Mouse (Mus musculus) kidney, adult 18-20 months (tissue): ENCODE measurements around the gene Clasrp.

Experiments used
- DNase-seq: peaks from one replicate; pipeline ENCODE4 v3.0.0; 2021

Gene Clasrp

DNA sequence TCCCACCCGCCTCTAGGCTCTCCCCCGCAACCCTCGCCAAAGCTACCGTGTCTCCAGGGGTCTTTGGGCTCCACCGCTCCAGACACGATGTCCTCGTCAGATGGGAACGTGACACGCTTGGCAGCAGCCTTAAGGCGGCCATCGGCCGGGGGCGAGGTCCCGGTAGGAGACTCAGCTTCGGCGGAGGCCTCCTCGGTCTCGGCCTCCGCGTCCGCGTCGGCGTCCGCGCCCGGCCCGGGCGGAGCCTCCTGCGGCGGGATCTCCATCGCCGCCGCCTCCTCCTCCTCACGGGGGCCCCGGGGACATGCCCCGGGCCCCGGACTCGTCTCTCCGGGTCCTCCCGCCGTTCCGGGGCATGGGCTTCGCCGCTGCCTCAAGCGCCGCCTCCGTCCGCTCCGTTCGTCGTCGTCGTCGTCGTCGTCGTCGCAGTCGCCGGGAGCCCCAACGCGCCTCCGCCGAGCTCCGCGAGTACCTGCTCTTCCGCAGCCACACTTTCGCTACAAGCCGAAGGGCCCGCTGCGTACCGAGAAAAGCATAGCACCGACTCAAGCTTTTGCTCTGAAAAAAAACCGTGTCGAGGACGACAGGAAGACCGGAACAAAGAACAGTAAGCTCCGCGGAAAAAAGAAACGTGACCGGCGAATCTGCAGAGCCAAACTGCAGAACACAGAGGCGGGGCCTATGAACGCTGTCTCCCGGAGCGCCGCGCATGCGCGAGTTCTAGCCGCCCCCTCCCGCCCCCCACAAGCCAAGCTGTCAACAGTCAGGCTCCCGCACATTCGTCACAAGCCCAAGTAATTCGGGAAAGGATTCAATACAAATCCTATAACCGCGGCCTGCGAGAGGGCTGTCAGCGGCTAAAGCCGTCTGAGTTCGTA lies 42.3 kb downstream of the Clasrp start:
- DNase-seq: peak; percentile 92

DNA sequence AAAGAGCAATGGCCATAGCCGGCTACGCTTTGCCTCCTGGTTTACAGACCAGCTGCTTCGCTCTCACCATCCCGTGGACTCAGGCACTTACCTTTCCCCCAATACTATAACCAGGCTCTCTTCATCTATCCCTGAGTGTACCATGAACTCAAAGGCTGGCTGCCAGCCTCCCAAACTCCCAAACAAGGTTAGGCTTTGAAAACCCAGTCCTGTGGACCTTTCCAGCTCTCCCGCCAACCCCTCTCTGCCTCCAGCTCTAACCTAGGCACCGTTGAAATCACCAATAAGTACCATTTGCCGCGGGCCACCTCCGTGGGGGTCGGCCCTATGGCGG lies 42.9 kb downstream of the Clasrp start:
- peak; percentile 40 for DNase-seq

DNA sequence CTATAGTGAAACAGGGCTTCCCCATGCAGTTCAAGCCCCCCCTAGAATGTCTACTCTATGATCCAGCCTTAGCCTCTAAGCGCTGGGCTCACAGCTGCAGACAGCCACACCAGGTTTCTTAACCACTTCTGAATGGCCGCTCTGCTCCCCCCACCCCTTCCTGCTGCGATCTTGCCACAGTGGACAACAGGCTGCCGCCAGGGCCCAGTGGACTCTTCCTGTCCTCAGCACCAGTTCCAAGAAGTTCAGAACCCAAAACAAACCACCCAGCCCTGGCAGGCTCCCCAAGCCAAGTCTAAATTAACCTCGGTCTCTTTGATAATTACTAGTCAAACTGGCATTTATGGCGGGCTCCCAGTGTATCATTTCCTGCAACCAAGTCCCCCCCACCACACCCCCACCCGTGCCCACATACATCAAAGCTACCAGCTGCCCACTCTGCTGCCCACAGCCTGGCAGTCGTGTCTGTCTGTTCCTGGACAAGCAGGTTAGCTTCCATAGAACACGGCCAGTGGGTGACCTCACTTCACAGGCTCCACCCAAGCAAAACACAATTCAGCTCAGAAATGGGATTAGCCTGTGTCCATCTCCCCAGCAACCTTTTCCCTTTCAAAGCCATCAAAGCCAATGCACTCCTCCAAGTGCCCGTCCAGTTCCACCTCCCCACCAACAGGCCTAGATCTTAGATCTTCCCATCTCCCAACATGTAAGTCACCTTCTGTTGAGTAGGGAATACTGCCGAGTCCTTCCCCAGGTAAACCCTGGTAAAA lies 43.6 kb downstream of the Clasrp start:
- no peak for DNase-seq

DNA sequence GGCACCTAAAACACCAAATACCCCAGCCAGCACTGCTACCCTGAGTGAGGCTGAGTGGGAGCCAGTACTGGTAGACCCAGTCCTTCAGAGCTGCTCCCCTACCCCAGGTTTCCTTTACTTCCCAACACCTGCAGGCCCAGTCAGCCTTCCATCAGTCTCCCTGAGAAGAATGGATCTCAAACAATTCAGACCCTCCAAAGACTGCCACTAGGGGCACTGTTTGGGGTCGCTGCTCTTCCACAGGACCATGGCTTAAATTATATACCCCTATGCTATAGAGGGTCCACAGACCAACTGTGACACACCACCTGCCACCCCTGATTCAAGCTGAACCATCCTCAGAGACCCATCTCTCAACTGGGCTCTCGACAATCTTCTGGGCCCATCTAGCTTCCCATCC lies 45.3 kb downstream of the Clasrp start:
- DNase-seq: no peak

DNA sequence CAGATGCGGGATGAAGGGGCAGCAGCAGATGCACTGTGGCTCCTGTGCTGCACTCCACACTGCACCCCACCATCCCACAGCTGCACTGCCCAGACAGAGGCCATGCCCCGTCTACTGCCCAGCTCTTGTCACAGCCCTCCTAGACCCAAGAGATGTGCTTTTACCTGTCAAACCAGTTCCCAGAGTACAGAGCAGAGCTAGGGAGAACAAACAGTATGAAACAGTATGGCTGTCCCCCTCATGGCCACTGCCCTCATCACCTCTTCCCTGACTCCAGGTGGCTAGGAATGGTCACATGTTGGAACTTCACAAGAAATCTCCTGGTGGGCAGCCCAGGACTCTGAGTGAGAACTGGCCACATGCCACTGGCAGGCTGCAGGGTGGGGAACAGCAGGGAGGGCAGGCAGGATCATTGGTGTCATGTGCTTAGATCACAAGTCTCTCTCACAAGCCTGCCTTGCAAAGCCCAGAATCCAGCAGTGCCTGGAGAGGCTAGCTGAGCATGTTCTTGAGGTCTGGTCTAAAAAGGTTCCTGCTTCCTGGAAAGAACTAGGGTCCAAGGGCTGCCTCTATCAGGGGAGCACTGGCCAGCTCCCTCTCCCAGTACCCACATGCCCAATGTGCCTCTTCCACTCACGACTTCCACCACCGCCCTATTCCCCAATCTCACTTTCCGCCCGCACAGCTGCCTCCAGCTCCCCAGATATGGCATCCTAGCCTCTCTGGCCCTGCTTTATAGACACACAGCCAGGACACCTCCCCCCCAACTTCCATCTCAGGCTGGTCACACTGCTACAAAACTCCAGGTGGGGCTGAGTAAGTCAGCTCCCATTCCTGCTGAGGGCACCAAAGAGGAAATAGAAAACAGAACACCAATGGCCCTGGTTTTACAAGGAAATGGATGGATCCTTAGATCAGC lies 46.0 kb downstream of the Clasrp start:
- no peak for DNase-seq

DNA sequence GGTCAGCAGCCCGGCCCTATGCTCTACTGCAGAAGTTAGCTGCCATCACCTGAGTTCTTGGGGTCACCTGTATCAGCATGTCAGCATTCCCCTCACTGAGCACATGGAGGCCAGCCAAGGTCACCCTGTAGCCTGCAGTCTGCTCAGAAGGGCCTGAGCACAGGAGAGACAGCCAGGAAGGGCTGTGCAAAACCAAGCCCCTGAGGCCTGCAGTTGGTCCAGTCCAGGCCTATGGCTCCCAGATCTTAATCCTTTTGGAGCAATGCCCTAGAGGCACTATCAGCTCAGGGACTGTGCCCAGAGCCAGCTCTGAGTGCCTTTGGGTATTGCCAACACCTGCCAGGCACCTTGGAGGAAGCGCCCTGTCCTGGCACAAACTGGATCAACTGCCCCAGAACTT lies 47.2 kb downstream of the Clasrp start:
- no peak for DNase-seq

DNA sequence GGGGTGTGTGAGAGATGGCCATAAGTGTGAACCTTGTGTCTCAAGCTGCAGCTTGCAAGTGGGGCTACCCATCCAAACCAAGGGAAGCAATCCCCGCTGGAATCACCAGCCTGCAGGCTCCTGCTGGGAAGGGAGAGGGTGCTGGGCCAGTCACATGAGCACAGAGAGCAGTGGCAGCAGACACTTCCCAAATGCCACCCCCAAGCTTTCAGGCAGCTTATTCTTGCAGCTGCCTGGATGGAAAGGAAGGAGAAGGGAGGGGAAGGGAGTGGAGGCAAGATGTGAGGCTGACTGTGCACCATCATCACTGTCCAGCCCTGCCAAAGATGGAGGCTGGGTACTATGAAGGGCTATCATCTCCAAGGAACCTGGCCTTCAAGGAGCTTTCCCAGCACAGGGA lies 50.1 kb downstream of the Clasrp start:
- DNase-seq: no peak

DNA sequence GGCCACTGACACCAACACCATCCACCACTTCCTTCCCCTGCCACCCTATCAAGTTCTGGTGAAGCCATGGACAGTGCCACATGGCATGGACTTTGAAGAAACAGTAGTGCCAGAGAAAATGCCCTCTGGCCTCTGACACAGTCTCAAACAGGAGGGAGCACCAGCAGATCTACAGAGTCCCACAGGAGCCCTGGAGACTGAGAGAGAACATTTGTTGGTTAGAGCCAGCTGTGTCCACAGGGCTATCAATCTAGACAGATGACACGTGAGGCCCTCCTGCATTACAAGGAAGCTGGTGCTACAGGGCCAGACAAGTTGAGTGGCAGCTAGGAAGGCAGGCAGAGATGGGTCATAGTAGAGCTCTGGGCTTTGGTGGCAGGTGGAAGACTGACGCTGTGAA lies 51.8 kb downstream of the Clasrp start:
- DNase-seq: no peak

DNA sequence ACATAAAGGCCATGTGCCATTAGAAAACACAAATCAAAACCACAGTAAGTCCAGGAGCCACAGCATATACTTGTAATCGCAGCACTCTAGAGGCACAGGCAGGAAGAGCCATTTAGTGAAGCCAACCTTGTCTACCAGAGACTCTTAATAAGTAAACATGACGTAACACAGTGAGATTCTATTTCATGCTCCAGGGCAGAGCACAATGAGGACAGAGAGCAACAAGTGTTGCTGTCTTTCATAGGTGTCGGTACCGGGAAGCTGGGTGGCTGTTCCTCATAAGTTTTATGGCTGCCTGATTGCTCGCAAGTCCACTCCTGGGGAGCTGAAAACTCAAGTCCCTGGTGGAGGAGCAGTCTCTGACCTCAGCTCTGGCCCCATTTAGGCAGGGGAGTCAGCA lies 52.7 kb downstream of the Clasrp start:
- no peak for DNase-seq

DNA sequence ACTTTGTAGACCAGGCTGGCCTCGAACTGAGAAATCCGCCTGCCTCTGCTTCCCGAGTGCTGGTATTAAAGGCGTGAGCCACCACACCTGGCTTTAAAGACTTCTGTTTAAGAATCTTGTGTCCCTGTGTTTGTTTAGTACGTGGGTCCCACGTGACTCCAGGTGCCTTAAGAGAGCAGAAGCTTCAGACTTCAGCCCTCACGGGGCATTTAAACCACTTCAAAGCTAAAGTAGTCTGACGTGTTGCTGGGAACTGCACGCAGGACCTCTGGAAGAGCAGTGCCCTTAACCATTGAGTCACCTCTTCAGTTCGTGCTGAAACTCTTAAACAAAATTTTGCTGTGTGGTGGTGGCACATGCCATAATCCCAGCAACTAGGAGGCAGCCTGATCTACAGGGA lies 54.9 kb downstream of the Clasrp start:
- no peak for DNase-seq

DNA sequence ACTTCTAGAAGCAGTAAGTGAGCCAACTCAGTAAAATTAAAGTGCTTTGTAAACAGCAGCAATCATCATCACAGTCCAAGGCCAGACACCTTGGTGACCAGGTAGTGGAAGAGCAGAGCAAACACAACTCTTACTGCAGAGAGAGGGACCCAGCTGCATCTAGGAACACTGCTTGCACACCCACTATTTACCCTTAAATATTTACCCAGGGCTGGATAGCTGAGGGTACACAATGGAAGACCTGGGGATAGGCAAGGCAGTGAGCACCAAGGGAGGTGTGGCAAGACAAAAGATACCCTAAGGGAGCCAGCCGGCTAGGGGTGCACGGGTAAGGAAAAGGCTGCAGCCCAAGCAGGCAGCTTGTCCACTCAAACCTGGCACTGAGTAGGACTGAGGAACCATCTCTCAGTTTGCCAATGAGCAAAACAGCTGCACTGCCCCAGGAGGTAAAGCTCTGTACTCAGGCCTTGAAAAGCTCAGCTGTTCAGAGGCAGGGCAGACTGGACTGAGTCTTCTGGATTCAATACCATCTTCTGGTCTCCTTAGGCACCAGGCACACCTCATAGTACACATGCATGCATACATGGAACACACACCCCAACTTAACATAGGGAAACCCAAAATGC lies 56.8 kb downstream of the Clasrp start:
- no peak for DNase-seq

DNA sequence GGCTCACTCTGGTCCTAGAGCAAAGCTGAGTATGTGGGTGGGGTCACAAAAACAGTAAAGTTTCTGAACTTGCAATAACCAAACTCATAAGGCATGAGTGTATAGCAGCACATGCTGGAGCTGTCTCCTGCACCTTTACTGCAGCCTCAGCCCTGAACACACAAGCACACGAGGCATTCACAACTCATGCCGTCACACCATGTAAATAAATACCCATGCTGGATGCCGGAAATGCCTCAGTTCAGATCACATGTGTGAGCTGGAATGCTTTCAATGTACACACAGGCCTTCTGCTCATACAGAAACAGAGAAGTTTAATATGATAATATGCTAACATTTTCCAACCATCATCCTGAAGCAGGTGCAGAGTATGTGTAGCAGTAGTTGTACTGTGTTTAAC lies 58.3 kb downstream of the Clasrp start:
- DNase-seq: no peak

DNA sequence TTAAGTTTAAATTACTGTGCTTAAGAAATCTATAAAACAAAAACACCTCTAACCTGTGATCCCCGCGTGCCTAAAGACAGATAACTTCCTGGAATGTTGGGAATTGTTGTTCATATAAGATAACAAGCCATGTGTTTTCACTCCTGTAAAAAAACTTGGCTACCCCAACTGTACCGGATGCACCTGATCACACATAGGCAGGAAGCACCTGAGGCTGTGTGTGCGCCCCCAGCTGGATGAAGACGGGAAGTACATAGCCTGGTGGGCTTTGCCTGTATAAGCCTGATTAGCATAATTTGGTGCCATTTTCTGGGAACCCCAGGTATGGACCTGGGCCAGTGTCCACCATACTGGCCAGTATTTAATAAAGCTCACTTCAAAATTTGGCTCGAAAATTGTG lies 60.7 kb downstream of the Clasrp start:
- DNase-seq: no peak

DNA sequence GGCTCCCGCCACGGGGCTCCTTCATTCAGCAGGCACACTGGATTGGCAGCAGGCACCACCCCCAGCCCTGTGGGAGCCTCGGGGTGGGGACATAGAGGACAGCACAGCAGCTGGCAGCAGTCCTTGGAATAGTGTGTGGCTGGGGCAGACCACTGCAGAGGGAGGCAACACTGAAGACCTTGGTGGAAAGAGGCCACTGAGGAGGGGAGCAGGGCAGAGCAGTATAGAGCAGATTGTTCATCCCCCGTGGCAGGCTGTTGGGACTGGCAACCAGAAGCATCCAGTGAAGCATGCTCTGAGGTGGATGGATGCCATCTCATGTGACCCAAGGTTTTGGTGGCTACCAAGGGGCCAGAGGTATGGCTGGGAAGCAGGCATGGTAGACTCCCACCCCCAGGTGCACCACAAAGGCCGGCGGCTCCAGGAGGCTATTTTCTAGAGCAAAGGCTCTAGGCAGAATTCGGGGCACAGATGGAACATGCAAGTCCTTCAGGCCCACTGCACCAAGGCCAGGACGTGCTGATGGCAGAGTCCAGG lies 62.1 kb downstream of the Clasrp start:
- peak; percentile 23 for DNase-seq

DNA sequence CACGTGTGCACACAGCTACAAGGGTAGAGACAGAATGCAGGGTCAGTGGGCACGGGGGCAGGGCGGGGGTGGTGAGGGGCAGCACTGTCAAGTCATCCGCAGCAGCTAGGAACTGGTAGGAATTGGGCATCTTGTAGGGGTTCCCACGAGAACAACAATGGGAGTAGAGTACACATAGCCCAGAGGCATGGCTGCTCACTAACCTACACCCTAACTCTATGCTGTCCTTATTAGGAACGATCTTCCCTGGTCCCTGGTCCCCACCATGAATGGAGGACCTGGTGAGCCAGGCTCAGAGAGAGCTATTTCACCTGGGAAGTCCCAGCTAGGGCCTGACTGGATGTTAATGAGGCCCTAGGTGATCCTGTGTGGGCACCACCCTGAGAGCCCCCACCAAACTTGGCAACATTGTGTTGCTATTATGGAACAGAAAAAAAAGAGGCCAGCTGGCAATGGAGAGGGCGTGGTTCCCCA lies 62.6 kb downstream of the Clasrp start:
- no peak for DNase-seq

DNA sequence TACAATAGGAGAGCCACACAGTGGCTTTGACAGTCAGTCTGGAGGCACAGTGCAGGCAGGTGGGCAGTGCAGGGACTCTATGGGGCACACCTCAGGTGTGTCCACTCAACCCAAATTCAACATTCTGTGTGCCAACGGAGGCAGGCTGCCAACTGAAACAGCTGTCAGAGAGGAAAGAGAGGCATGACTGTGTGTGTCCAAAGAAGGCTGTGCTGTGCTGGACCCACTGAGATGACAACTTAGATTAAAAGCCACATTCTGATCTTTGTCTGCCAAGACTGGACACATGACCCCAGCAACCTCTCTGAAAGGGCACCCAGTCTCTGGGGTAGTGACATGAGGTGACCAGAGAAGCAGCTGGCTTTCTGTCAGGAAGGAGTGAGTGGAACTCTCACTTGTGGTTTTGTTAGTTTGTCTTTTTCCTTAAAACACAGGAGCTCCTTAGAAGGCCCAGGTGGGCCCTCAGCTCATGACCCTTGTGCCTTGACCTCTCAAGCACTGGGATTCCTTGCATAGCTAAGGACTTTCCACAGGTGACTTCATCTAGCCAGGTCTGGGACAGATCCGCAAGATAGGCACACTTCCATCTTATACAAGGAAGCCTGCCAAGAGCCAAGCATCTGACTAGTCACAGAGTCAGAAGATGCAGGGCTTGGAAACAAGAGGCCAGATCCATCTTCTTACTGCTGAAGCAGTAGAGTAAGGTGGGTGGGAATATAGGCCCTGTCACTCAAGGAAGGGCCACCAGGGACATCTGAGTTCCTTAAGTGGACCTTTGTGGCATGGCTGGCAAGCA lies 63.3 kb downstream of the Clasrp start:
- DNase-seq: peak; percentile 25

DNA sequence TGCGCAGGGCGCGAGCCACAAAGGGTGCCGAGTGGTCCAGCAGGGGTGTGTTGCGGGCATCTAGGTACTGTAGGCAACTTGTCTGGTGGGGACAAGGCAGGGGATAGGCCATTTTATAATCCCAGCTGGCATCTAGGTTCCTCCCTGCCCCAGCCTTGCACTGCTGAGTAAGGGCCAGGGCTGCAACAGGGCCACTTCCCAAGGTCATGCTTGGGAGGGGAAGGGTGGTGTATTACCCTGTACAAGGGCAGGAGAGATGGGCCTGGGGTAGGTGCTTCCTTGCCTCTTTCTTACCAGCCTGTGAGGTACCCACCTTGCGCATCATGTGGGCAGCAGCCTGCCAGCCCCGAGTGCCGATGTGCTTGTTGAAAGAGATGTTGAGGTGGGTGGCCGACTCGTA lies 69.6 kb downstream of the Clasrp start:
- DNase-seq: no peak

DNA sequence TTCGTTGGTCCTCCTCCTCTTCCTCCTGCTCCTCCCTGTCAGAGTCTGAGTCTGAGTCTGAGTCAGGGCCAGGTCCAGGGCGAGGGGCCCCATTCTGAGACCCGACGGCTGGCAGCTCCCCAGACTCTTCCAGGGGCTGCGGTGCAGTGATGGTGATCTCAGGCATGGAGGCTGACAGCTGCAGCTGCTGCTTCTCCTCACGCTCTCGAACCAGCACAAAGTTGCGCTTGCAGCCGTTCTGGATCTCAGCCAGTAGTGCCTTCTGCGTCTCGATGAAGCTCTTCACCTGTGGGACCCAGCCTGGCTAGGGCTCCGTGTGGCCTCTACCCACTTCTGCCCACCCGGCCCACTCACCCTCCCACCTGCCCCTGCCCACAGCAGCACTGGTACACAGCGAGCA lies 72.0 kb downstream of the Clasrp start:
- DNase-seq: no peak

DNA sequence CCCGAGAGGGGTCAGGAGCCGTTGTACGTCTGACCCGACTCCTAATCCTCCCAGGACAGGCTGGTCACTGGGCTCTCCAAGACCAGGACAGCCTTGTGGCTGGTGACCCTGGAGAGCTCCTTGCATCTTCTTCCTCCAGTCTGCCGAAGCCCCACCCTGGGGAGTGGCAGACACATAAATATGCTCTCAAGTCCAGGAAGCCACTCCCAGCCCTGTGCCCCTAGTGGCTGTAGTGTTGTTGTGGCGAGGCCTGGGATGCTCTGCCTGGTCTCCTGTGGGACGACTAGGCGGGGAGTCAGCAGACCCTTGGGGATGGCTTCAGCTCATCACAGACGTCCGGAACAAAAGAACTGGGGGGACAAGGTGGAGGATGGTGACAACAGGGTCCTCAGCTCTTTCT lies 73.2 kb downstream of the Clasrp start:
- DNase-seq: no peak
